Mouse (Mus musculus) retina, embryonic 14.5 days (tissue): ENCODE measurements around the gene Adamtsl5.

ENCODE experiments used
- DNase-seq: peaks from one replicate; pipeline ENCODE4 v3.0.0-alpha.2; 2015; ENCODE audit warnings: low spot score

The Adamtsl5 gene

GRCm38 (mm10) chr10:80317011-80317410 is 31.2 kb downstream of the Adamtsl5 start:
- no peak for DNase-seq

DNA sequence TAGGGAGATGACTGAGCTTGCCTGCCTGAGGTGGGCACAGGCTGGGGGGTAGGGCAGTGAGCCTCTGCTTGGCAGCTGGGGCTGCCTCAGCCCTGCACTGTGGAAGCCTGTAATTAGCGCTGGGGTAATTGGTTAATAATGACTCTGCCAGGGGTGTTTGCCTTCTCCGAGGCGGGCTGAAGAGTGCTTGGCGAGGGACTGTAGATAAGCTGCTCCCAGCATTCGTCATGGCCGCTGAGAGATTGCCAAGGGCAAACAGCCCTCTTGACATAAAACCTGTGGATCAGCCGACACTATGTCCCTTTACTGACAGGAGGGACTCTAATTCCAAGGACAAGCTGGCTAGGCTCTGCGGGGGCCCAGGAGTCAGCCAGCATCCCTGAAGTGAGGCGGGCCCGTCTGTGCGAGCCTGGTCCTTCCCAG is 31.8 kb downstream of the Adamtsl5 start:
- DNase-seq = no peak

GRCm38 (mm10) chr10:80315315-80315714 is 32.9 kb downstream of the Adamtsl5 start:
- no peak for DNase-seq

DNA sequence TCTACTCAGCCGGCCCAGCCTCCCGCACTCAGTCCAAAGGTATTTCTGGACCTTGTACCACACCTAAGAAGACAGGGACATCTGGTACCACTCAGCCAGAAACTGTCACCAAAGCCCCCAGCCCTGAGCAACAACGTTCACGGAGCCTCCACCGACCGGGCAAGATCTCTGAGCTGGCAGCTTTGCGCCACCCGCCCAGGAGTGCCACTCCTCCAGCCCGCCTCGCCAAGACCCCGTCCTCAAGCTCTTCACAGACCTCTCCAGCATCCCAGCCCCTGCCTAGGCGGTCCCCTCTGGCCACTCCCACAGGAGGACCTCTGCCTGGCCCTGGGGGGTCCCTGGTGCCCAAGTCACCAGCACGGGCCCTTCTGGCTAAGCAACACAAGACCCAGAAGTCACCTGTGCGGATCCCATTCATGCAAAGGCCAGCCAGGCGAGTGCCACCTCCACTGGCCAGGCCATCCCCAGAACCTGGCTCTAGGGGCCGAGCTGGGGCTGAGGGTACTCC is 33.7 kb downstream of the Adamtsl5 start:
- no peak for DNase-seq

- no peak for DNase-seq
Measured at GRCm38 (mm10) chr10:80313627-80314201, 34.5 kb downstream of the Adamtsl5 start.

- no peak for DNase-seq
Measured at GRCm38 (mm10) chr10:80312586-80313504, 35.4 kb downstream of the Adamtsl5 start.

DNA sequence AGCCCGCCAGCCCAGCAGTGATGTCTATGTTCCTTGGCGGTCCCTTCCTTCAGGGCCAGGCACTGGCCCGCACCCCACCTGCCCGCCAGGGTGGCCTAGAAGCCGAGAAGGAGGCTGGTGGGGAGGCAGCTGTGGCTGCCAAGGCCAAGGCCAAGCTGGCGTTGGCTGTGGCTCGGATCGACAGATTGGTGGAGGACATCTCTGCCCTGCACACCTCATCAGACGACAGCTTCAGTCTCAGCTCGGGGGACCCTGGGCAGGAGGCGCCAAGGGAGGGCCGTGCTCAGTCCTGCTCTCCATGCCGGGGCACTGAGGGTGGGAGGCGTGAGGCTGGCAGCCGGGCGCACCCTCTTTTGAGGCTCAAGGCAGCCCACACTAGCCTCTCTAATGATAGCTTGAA is 36.7 kb downstream of the Adamtsl5 start:
- DNase-seq = no peak

- no peak for DNase-seq
Measured at GRCm38 (mm10) chr10:80304862-80305261, 43.4 kb downstream of the Adamtsl5 start.

- no peak for DNase-seq
Measured at GRCm38 (mm10) chr10:80304458-80304857, 43.8 kb downstream of the Adamtsl5 start.

GRCm38 (mm10) chr10:80302471-80302881 is 45.7 kb downstream of the Adamtsl5 start:
- peak; percentile 60 for DNase-seq

DNA sequence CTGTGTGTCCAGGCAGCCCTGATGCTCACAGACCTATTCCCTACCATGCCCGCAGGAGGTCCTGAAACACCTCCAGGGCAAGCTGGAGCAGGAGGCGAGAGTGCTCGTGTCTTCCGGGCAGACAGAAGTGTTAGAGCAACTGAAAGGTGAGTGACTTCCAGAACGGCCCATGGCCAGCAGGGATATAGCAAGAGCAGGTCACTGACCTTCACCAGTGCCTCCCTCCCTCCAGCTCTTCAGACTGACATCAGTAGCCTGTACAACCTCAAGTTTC is 46.2 kb downstream of the Adamtsl5 start:
- no peak for DNase-seq

- DNase-seq = no peak
Measured at GRCm38 (mm10) chr10:80301256-80302081, 46.7 kb downstream of the Adamtsl5 start.

DNA sequence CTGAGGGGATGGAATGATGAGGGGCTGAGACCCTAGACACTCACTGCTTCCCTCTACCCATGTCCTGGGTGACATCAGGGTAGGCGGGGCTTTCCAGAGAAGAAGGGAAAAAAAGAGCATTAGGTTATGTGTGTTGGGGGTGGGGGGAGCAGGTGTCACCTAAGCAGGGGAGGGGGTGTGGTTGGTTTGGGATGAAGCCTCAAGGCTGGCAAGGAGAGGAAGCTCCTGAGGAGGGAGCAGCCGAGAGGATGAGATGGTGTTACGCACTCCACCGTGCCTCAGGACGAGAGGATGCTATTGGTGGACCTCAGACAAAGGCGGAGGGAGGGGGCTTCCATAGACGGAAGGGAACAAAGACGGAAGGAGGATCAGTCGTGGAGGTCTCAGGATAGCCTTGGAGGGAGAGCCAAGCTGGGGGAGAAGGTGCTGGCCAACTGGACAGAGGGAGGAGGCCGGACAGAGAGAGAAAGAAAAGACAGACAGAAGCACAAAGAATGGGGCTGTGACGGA is 47.5 kb downstream of the Adamtsl5 start:
- peak; percentile 53 for DNase-seq

DNA sequence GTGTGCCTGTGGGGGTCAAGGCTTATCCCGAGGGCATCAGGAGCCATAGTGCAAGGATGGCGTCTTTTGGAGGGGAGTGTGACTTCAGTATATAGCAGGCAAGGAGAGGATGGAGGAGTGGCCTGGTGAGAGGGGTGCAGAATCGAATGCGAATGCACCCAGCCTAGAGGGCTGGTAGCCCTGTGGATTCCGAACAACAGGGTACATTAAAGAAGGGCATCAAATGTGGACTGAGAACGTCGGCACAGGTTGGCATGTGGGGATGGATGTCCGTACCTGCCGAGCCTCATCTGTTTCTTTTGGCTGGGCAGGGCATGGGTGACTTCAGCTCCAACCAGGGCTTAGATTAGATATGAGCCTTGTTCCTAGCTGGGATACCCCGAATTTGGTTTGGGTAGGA is 48.4 kb downstream of the Adamtsl5 start:
- DNase-seq = no peak

- DNase-seq = peak; percentile 58
Measured at GRCm38 (mm10) chr10:80299301-80299700, 48.9 kb downstream of the Adamtsl5 start.

GRCm38 (mm10) chr10:80298571-80299281 is 49.5 kb downstream of the Adamtsl5 start:
- peak; percentile 91 for DNase-seq

GRCm38 (mm10) chr10:80297526-80298133 is 50.6 kb downstream of the Adamtsl5 start:
- no peak for DNase-seq

DNA sequence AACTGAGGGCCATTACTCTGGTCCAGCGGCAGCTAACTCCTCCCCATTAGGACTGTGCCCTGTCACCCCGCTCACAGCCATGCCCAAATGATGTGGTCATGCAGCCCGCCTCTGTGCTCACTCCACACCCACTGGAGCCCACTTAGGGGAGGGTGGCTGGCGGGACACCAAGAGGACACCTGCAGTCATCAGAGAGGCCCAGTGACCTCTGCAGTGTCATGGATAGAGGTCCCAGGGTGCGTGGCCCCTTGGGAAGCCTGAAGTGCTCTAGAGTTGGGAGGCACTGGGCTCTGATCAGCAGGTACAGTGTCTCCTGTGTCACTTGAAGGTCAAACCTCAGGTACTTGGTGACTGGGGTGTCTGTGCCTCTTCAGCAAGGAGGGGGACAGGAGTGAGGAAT is 51.4 kb downstream of the Adamtsl5 start:
- DNase-seq = no peak

DNA sequence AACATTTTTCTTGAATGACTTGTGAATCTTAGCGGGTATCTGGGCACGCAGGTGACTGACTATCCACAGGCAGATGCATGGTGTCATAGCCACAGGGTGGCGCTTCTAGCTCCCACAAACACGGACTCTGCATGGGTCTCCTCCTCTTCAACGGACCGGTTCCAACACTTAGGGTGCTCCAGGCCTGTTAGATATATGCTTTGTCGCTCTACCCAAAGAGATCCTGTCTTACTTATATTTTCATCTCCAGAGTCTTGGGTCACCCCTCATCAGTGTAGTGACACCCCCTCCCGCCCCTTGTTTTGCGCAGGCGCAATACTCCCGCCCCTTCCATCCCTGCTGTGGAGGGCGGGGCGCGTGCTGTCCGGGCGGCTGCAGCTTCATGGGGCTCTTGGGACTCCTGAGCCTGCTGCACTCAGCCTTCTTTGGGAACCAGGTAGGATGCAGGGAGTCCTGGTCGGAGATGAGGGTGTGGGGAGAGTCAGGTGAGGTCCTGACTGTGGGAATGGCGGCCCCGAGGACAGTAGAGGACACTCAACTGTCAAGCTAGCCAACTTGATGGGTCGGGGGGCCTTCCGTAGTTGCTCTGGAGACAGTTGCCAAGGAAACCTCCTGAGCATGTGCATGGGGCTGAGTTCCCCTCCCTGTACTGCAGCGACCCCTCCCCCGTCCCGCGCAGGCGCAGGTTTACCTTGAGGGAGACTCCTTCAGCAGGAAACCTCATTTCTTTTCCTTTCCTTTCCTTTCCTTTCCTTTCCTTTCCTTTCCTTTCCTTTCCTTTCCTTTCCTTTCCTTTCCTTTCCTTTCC is 52.4 kb downstream of the Adamtsl5 start, which contains the start of gene Apc2:
TSS of gene Apc2 (plus strand) at position 360 of the 808 bp plus-strand sequence.
- peak; percentile 83 for DNase-seq

DNA sequence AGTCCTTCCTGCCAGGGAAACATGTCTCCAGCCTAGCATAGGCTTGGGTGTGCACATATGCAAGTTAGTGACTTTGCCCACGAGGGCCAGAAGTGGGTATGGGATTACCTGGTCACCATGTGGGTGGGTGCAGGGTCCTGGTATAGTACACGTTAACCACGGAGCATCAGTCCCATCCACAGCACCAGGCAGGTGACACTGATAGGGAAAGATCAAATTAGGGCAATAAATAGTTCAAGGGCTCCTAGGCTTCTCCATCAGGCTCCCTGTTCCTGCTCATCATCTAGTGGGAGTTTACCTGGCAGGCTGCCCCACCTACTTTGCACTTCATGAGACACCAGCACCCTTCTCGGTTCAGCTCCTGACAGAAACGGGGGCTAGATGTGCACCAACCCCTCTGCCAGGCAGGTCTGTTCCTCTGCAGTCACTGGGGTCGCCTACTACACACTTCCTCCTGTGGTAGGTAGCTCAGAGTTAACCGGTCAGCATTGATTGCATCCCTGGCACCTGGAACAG is 53.4 kb downstream of the Adamtsl5 start:
- no peak for DNase-seq
